Mouse (Mus musculus) liver, embryonic 14.5 days (tissue): ENCODE results near the gene Sun1.

Experiments used
- CTCF ChIP-seq: IDR thresholded peaks from 2 replicates; pipeline ENCODE4 v1.5.1; 2016; ENCODE audit warnings: antibody characterized with exemption, low read depth, control low read depth
- EP300 ChIP-seq: IDR thresholded peaks from 2 replicates; pipeline ENCODE4 v1.6.1; 2016; ENCODE audit warnings: antibody characterized with exemption, low read depth

- no peak for TF ChIP-seq EP300
- TF ChIP-seq CTCF: no peak
These were observed 2.9 kb downstream of the Sun1 start for GRCm38 (mm10) chr5:139203312-139203711.
